Mouse (Mus musculus): ENCODE results near the gene Stxbp5.

DNA sequence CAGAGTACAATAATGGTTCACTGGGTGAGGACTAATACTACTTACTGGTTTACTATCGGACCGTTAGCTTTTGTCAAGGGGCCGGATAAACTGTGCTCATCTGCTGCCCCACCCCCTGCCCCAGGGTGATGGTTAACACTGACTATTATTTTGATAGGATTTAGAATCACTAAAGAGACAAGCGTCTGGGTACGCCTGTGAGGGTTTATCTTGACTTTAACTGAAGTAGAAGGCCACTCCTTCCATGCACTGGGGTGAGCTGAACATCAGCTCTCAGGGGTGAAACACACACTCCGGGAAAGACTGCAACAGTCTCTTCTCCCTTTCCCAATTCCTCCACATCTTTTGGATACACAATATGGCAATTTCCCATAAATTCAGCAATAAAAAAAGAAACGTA, 61.5 kb downstream of the Stxbp5 start:
- TF ChIP-seq CTCF (IDR thresholded peaks at IDR 0.05; ENCODE audit: insufficient read depth, low read length), result no peak
- TF ChIP-seq POLR2A (IDR thresholded peaks at IDR 0.05; ENCODE audit: borderline replicate concordance, extremely low read depth, low read depth, low read length), result no peak

Measured in lung, adult 2 months (tissue).